Mouse (Mus musculus) neutrophil, adult 5-6 weeks (primary cell): Measurements from ENCODE around the gene Alkbh5. TPM values are rescaled to one million over a fixed set of nuclear protein-coding genes. Genes with fewer than 3 reads are reported as not detected.
"Not testable (repeated sequence)": the region's sequence is repeated elsewhere in the genome, so short reads cannot be mapped to it uniquely, and the experiment has no call there.

Experiments used
- ATAC-seq: fragments of 151-379, 151-347 bp; 2 replicates; pipeline ENCODE4 v1.8.0; 2017; ENCODE audit warnings: mild to moderate bottlenecking, moderate TSS enrichment; ENCODE audit not compliant: insufficient number of reproducible peaks, poor library complexity, low FRiP score, severe bottlenecking; ENCODE audit errors: extremely low read depth
- total RNA-seq: library from RNA; stranded (forward); fragments of 200-1000 nt; gene quantifications from 2 replicates; pipeline ENCODE4 v1.2.3, GENCODE M21; 2017

The Alkbh5 gene
- total RNA-seq, 1 experiment from 2014 or later: 38.1 TPM

DNA sequence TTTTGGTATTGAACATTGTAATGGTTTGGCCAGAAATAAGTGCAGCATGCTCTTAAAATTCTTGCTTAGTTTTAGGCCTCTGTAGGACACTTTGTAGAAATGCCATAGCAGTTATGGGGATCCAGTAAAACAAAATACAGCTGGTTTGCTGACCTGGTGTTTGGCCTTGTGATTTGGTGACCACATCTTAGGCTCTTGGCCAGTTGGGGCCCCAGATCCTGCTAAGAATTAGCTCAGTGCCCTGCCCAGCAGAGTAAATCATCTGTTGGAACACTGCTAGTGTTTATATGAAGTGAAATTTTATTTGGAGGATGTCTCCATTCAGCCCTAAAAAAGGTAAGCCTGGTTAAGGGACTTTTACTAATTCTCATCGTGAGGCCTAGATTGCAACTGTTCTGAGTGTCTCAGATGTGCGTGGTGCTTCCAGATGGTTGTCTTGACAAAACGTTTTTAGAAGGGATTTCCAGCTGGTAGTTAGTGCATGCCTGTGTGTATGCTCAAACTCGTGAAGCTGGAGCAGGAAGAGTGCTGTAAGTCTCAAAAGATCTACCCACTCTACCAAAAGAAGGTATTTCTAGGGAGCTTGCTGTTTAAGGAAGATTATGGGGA is 3.9 kb downstream of the Alkbh5 start:
- ATAC-seq: no peak

DNA sequence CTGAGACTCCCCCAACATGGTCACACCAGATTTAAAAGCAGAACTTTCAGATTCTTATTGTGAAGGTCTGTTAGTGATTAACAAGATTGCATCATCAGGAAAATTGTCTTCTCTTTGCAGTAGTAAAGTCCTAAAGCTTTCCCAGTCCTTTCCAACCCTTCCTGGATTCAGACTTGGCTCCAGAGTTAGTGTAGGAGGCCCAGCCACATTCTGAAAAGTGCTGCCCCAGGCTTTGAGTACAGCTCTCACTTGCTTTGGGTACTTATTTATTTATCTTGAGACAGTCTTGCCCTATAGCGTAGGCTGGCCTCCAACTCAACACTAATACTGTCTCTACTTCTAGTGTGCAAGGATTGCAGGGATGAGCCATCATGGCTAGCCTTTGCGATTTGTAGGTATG is 4.6 kb downstream of the Alkbh5 start:
- no peak for ATAC-seq

DNA sequence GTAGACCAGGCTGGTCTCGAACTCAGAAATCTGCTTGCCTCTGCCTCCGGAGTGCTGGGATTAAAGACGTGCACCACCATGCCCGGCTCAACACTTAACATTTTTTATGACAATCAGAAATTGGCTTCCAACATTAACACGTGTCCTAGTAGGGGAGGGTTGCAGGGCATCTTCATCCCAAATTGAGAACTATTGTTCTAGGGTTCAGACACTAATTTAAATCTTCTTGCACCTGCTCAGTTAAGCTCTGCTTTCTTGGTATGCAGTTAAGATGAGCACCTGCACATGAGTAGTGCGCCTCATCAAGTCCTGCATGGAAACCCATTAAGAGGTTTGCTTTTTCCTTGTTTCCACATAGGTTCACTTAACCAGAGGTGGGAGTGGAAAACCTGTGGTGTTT is 5.7 kb downstream of the Alkbh5 start:
- ATAC-seq: no peak

DNA sequence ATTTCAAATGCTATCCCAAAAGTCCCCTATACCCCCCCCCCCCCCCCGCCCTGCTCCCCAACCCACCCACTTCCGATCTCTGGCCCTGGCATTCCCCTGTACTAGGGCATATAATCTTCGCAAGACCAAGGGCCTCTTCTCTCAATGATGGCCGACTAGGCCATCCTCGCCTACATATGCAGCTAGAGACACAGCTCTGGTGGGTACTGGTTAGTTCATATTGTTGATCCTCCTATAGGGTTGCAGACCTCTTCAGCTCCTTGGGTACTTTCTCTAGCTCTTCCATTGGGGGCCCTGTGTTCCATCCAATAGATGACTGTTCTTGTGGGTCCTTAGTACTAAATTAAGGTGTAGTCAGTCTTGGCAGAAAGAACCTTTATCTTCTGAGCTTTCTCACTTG is 7.0 kb downstream of the Alkbh5 start:
- not testable (repeated sequence) for ATAC-seq

DNA sequence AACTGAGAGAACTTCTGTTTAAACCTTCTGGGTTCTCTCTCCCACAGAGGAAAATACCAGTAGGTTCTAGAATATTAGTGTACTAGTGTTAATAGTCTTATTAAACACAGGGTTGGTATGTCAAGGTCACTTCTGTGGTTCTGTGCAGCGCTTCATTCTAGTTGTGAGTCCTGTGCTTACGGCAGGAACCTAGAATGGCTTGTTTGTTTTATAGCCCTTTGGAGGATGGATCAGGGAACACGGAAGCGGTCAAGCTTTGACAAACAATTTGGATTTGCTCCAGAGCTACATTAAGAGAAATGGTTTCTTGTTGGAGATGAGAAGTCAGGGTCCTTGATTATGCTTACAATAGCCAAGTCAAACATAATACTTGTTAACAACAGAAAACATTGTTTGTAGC is 9.3 kb downstream of the Alkbh5 start:
- no peak for ATAC-seq

GRCm38 (mm10) chr11:60548112-60548511 is 11.9 kb downstream of the Alkbh5 start:
- ATAC-seq: no peak

DNA sequence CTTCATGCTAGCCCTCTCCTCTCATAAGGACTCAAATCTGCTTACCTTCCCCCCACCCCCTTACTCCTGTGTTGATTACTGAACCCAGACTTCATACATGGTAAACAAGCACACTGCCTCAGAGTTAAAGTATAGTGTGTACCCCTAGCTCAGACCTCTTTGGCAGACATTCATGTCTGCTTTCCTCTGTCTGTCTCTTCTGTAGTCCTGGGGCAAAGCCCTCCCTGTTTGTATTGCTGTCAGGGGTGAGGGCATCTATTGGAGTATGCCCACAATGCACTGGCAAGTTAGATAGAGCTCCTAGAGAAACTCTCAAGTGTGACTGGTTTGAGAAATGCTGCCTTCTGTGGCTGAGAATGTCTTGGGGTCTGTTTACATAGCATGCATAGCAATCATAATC is 16.9 kb downstream of the Alkbh5 start:
- ATAC-seq: no peak

GRCm38 (mm10) chr11:60557675-60558074 is 21.5 kb downstream of the Alkbh5 start:
- ATAC-seq: no peak

DNA sequence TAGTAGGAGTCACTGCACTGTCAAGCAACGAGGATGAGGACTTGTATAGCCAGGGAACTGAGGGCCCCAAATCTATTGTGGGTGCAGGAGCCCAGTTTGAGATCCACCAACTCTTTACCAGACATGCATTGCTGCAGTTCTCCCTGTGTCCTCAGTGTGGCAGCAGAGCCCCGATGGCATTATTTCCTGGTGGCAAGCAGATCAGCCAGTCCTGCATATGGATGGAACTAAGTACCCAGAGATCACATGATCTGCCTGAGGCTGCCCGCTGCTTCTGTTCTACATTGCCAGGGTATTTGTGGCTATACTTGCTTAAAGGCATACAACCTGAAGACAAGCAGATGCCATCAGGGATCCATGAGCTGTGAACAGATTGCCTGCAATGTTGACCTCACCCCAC is 23.2 kb downstream of the Alkbh5 start:
- ATAC-seq: peak; percentile 69

GRCm38 (mm10) chr11:60574006-60574405 is 37.8 kb downstream of the Alkbh5 start:
- not testable (repeated sequence) for ATAC-seq

Other genes starting within 250 kb of the Alkbh5 start
- 16.2 and 16.3 TPM in 2 replicates for gene Tom1l2, start 183.5 kb upstream of the Alkbh5 start, total RNA-seq
- 0.37 and 0.58 TPM in 2 replicates for gene Drc3, start 183.1 kb upstream of the Alkbh5 start, total RNA-seq
- gene Gid4, start 119.2 kb upstream of the Alkbh5 start, total RNA-seq: 13.3 and 13.8 TPM in 2 replicates
- 20.9 and 29.6 TPM in 2 replicates for gene Atpaf2, start 117.9 kb upstream of the Alkbh5 start, total RNA-seq
- gene Drg2, start 81.8 kb upstream of the Alkbh5 start, total RNA-seq: 29.7 and 31.2 TPM in 2 replicates
- 0.12 TPM in 2 replicates for gene Myo15, start 67.0 kb upstream of the Alkbh5 start, total RNA-seq
- gene Llgl1, start 163.3 kb downstream of the Alkbh5 start, total RNA-seq: 9.2 and 11.3 TPM in 2 replicates
- gene Flii, start 190.9 kb downstream of the Alkbh5 start, total RNA-seq: 249 and 288 TPM in 2 replicates
- gene Mief2, start 192.0 kb downstream of the Alkbh5 start, total RNA-seq: 12.8 and 15.2 TPM in 2 replicates
- 20.6 and 20.9 TPM in 2 replicates for gene Top3a, start 241.0 kb downstream of the Alkbh5 start, total RNA-seq
- gene Smcr8, start 241.1 kb downstream of the Alkbh5 start, total RNA-seq: 29.6 and 31.2 TPM in 2 replicates